Comparison of ENCODE assay signal across 46 mouse cellular contexts in genomic region chr1:131002561-131002960, GRCm38 (mm10). TPM values are rescaled to one million over a fixed set of nuclear protein-coding genes. Genes with fewer than 3 reads are reported as not detected.
"Had no signal": no experiment of that assay in that cellular context is flagged by ENCODE, and none has a peak within 500 bp of the region (broad histone marks: within the 10 kb centered on the region; RNA-seq: fewer than 3 reads in every experiment).

No protein-coding gene starts in this region.

- DNase-seq: kidney, adult 11 months; kidney, adult 18-20 months; kidney, adult 2 months; kidney, adult 8-10 months; kidney, adult 9 months; kidney, postnatal 10 days; kidney, postnatal 14 days; kidney, postnatal 25 days; kidney, postnatal 36 days; layer of hippocampus, adult 9-11 months; layer of hippocampus, postnatal 36 days had no signal

- H3K36me3 ChIP-seq: heart, embryonic 10.5 days; heart, embryonic 12.5 days; heart, embryonic 15.5 days; hindbrain, embryonic 10.5 days; hindbrain, embryonic 12.5 days; hindbrain, embryonic 13.5 days; hindbrain, embryonic 15.5 days; intestine, embryonic 15.5 days; kidney, embryonic 15.5 days had no signal

- H3K27me3 ChIP-seq: heart, embryonic 12.5 days; heart, embryonic 15.5 days; hindbrain, embryonic 12.5 days; hindbrain, embryonic 13.5 days; hindbrain, embryonic 15.5 days; intestine, embryonic 15.5 days; kidney, embryonic 15.5 days had no signal

- H3K9me3 ChIP-seq: heart, embryonic 10.5 days; heart, embryonic 12.5 days; heart, embryonic 15.5 days; hindbrain, embryonic 10.5 days; hindbrain, embryonic 12.5 days; hindbrain, embryonic 13.5 days; hindbrain, embryonic 15.5 days; intestine, embryonic 15.5 days; kidney, embryonic 15.5 days had no signal

- H3K4me2 ChIP-seq: heart, embryonic 12.5 days; hindbrain, embryonic 12.5 days; hindbrain, embryonic 13.5 days; hindbrain, embryonic 14.5 days; hindbrain, embryonic 15.5 days; intestine, embryonic 15.5 days had no signal

- H3K27ac ChIP-seq: hindbrain, embryonic 10.5 days; hindbrain, embryonic 12.5 days; hindbrain, embryonic 13.5 days; hindbrain, embryonic 14.5 days; hindbrain, embryonic 15.5 days; hindbrain, postnatal 0 days; intestine, embryonic 15.5 days; kidney, embryonic 15.5 days; kidney, postnatal 0 days; layer of hippocampus, adult 2 months; left cerebral cortex, adult 2 months had no signal

- ATAC-seq: hindbrain, embryonic 16.5 days; hindbrain, postnatal 0 days; intestine, embryonic 15.5 days; intestine, embryonic 16.5 days; intestine, postnatal 0 days had no signal

- H3K9ac ChIP-seq: heart, embryonic 12.5 days; heart, embryonic 15.5 days; hindbrain, embryonic 12.5 days; hindbrain, embryonic 13.5 days; hindbrain, embryonic 14.5 days; hindbrain, embryonic 15.5 days; intestine, embryonic 15.5 days; kidney, embryonic 15.5 days had no signal

- H3K4me3 ChIP-seq: heart, embryonic 12.5 days; heart, embryonic 15.5 days; hindbrain, embryonic 10.5 days; hindbrain, embryonic 12.5 days; hindbrain, embryonic 13.5 days; hindbrain, embryonic 15.5 days; intestine, embryonic 15.5 days; kidney, embryonic 15.5 days; layer of hippocampus, adult 2 months; left cerebral cortex, adult 2 months had no signal

- H3K4me1 ChIP-seq: hindbrain, embryonic 12.5 days; hindbrain, embryonic 13.5 days; hindbrain, embryonic 15.5 days; intestine, embryonic 15.5 days had no signal

RNA-seq across cellular contexts. Expression of gene Il10, which starts 17.1 kb away (rescaled TPM):
- total RNA-seq: heart, postnatal 10 days; heart, postnatal 14 days; heart, postnatal 25 days; heart, postnatal 36 days; heart, postnatal 4 days; hindbrain, postnatal 0 days; layer of hippocampus, adult 18-20 months; layer of hippocampus, adult 2 months; layer of hippocampus, adult 8-10 months; layer of hippocampus, postnatal 10 days; layer of hippocampus, postnatal 14 days; layer of hippocampus, postnatal 25 days; layer of hippocampus, postnatal 36 days; left cerebral cortex, adult 18-20 months; left cerebral cortex, adult 2 months; left cerebral cortex, adult 8-10 months had no signal
- polyA plus RNA-seq: heart, embryonic 10.5 days; heart, embryonic 12.5 days; heart, embryonic 14.5 days; heart, embryonic 15.5 days; heart, postnatal 0 days; hindbrain, embryonic 10.5 days; hindbrain, embryonic 11.5 days; hindbrain, embryonic 12.5 days; hindbrain, embryonic 13.5 days; hindbrain, embryonic 14.5 days; hindbrain, embryonic 15.5 days; hindbrain, embryonic 16.5 days; hindbrain, postnatal 0 days; intestine, embryonic 14.5 days; intestine, embryonic 15.5 days; intestine, embryonic 16.5 days; intestine, postnatal 0 days; kidney, adult 2 months; kidney, embryonic 14.5 days; kidney, embryonic 15.5 days; kidney, embryonic 16.5 days had no signal
